Mouse (Mus musculus): ENCODE measurements around the gene Tssk6.
"Not testable (repeated sequence)": the region's sequence is repeated elsewhere in the genome, so short reads cannot be mapped to it uniquely, and the experiment has no call there.

The Tssk6 gene

DNA sequence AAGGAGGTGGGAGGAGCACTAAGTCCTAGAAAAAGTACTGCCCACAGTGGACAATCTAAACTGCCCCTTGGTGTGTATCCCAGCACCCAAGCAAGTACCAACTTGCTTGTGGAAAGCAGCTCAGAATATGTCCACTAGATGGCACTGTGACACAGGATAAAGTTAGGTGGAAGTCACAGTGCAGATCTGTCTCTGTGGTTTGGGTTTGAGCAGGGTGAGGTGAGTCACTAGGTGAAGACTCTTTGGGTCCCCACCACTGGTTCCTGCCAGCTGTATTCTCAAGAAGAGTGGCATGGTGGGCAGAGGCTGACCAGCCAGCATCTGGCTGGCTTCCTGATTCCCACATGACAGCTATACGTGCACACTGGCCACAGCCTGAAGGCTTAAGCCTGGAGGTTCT lies 17.0 kb downstream of the Tssk6 start:
- peak; percentile 79 for DNase-seq (ENCODE audit: low spot score)

DNA sequence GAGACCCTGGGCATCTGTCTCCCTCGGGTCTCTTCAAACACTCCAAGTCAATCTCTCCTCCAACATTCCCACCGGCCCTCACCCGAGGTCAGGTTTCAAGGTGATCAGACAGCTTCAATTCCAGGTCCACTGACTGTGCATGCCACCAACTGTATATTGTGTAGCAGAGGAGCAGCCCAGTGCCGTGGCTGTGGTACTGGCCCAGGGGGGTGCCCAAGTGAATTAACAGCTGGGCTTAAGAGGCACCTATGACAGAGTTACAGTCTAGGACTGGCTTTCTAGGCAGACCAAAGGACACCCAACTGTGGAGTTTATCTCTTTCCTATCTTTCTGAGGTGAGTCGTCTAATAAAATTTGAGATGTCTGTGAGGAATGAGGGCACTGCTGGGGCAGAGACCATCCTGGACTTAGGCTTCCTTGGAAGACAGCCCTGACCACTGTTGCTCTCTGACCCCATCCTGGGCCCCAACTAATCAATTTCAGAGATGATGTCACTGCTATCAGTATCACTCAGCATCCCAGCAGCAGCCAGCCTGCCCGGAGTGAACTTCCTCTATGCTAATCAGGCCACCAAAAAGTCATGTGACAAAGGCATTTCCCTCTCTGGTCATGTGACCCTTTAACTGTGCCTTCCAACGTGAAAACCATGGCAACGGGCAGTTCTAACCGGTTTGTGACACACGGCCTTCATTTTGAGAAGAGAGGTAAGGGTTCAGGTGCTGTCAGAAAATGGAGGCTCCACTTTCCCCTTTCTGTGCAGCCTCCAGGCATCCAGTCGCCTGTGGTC lies 18.1 kb downstream of the Tssk6 start:
- DNase-seq (ENCODE audit: low spot score), result peak; percentile 82

DNA sequence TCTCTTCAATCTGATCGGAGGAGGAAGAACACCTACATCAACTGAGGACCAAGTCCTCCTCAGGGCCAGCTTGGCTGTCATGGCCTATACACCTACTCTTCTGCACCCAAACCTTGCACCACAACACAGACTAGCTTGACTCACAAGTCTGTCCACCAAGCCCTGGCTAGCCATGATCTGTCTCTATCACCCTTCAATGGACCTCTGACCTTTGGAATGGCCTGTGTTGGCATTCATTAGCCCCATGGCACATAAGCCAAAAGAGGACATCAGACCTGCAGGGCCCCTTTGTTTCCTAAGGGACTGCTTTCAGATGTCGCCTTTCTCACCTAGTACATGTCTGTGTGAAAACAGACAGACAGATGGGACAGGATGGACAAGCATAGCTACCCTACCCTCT lies 19.2 kb downstream of the Tssk6 start:
- no peak for DNase-seq (ENCODE audit: low spot score)

DNA sequence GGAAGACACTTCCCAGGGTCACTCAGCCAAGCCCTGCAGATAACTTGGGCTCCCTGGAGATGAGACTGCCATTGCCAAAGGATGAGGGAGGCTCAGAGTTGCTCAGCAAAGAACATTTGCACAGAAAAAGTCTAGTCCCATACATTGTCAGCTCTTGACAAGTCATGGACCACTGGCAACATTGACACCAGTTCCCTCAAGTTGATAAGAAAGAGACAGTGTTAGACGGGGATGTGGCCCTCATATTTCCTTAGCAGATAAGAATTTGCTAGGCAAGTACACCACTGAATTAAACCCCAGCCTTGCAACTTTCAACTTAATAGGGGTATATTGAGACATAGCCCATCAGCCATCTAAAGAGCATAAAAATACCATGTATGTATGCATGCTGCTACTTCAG lies 22.0 kb downstream of the Tssk6 start:
- no peak for DNase-seq (ENCODE audit: low spot score)

DNA sequence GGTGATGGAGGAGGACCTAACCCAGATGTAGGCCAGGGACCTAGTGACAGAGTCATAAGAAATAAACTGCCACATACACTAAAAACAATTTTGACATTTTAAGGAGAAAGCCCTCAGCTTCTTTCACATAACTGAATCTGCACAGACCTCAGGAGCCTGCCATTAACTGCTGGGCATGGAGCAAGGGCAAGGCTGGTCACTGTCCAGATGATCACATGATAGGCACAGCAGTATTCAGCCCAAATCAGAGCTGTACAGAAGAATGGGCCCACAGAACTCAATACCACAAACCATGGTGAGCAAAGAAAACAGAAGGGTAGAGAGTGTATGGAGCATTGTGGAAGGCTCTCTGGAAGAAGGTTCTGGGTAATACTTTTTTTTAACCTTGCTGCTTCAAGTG lies 24.9 kb downstream of the Tssk6 start:
- DNase-seq (ENCODE audit: low spot score), result no peak

DNA sequence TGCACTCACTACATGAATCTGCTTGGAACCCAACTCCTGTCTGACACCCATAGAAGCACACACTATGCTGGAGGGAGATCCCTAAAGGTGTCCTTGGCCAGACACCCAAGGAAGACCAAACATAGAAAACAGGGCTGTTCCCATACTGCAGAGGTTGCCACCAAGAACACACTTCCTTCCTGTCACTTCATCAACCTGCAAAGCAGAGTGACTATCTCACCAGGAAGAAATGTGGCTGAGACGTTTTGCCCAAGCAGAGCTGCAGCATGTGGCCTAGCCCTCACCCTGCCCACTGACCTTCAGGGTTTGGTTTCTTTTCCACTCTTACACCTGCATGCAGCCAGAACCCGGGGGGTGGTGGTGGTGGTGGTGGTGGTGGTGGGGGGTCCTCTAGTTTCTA lies 31.8 kb downstream of the Tssk6 start:
- no peak for DNase-seq (ENCODE audit: low spot score)

DNA sequence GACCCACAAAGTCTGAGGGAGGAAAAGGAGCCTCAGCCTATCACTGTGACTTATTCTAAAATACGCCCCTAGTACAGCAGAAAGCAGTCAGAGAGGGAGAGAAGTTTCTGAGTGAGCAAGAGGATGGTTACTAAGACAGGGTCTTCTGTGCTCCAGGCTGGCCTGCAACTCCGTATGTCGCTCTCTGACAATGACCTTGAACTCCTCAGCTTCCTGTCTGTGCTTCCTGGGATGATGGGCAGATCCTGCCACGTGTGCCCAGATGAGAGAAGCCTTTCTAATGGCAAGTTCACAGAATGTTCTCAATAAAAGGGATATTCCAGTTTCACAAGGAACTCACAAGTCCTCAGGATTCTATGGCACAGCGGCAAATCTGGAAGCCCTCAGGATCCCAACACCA lies 32.6 kb downstream of the Tssk6 start:
- DNase-seq (ENCODE audit: low spot score), result no peak

DNA sequence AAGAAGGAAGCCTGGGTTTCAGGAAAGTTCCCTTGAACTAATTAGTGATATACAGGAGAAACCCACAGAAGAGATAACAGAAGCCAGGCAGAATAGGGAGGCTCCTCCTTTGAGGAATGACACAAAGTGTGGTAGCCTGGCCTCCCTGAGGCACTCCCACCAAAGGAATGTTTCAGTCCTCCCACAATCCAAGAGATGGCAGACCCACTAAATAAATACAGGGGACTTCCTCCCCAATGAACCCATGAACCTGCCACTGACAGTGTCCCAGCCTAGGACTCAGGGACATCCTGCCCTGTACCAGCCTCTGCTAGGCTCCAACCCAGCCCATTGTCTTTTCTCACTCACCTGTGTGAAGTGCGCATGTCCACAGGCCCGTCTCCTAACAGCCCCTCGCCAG lies 33.4 kb downstream of the Tssk6 start:
- DNase-seq (ENCODE audit: low spot score), result no peak

DNA sequence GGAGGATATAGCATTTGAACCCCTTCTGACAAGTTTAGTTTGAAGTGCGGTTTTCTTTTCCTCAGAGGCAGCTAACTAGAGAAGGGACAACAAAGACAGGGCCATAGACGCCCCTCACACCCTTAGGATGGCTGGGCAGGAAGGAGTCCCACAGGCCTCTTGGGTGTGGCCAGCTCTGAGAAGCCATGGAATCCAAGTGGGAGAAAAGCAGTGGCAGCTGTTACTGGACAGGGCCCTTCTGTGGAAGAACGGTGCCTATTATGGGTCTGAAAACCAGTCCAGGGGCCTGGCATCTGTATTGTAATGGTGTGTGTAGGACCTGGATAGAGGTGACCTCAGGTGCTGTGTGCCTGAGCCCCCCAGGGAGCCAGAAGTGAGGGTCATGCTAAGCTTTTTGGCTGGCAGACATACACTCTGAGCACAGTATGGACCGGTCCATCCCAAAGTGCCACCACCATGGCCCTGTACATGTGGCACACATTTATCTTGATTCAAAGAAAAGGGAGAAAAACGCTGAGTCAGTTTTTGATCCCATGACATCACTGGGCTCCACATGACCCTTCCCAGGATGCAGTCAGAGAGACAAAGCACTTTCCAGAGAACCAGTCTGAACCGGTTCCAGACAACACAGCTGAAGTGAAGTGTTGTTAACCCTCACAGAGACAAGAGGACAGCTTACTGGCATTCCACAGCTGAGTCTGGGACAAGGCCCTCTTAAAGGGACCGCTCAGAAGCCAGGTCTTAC lies 34.2 kb downstream of the Tssk6 start:
- peak; percentile 81 for DNase-seq (ENCODE audit: low spot score)

DNA sequence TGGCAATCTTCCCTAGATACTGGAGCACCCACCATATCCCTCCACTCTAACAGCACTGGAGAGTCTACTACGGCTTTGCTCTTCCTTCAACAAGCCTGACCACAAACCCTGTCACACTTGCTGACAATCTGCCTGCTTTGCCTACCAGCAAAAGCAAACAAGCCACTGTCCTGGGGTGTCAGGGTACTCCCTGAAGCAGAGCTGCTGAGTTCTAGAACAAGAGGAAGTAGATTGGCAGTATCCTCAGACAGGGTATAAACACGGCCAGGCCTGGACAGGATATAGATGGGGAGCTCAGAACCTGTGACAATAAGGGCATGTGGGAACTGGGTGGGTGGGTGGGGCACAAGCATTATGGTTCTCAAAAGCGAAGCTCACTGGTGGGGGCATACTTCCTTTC lies 35.5 kb downstream of the Tssk6 start:
- DNase-seq (ENCODE audit: low spot score), result no peak

DNA sequence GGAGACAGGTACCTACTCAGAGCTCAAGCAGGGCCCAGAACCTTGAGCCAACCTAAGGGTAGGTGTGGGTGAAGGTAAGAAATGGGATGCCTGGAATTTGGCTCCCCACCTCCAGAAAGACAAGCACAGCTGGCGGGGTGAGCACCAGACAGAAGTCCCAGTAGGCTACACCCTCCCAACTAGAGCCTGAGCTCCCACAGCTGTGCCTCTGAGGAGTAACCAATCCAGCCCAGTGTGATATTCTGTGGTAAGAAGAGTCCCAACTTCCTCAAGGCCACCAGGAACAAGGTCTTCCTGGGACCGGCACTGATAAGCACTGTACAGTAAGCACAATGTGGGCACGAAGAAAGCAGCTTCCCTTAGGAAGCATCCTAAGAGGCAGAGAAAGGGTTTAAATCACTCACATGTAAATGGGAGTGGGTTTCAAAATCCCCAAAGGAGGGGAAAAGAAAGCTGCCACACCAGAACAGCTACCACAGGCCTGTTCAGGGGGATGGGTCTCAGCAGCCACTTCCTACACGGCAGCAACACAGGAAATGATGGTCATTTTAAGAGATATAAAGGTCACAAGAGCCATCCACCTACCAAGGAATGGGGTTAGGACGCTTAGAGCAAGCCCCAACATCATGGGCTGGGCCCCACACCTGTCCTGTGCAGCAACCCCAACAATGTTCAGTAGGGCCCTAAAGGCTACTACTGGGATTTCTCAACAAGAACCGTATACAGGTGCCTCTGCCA lies 36.4 kb downstream of the Tssk6 start:
- DNase-seq (ENCODE audit: low spot score), result no peak

DNA sequence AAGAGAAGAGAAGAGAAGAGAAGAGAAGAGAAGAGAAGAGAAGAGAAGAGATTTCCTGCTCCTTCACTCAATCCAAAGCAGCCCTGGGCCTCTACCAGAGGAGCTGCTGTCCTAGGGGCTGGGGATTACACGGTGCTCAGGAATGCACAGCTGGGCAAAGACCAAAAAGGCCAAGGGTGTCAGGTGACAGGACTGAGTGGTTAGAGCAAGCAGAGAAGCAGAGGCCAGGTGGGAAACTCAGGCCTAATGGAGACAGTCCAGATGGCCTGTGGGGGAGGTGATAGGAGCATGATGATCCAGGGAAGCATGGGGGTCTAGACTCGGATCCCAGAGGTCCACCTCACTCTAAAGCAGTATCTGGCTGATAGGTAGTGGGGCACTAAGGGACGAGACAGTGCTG lies 37.6 kb downstream of the Tssk6 start:
- peak; percentile 82 for DNase-seq (ENCODE audit: low spot score)

DNA sequence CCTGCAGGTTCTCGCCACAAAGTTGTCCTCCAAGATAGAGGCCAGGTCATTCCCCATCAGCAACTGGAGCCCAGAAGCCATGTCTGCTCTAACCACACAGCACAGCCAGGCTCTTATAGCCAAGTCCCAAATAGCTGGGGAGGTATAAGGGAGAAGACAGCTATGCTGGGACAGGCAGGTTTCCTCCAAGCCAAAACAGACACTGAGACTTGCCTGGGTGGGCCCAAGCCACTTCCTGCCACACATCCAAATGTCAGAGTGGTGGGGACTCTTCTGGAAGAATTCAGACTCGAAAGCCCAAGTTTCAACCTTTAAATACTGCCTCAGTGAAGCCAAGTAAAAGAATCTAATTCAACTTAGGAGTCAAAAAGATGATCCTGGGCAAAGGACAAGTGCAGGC lies 38.4 kb downstream of the Tssk6 start:
- DNase-seq (ENCODE audit: low spot score), result no peak

DNA sequence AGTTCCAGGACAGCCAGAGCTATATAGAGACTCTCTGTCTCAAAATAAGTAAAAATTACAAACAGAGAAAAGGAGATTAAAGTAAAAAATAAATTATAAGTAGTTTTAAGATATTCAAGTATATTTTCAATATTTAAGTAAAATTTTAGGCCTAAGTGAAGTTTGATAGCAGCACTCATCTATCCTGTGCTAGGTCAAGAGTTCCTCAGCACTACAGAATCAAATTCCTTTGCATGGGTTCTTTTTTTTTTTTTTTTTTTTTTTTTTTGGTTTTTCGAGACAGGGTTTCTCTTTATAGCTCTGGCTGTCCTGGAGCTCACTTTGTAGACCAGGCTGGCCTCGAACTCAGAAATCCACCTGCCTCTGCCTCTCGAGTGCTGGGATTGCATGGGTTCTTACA lies 40.5 kb downstream of the Tssk6 start:
- not testable (repeated sequence) for DNase-seq (ENCODE audit: low spot score)

DNA sequence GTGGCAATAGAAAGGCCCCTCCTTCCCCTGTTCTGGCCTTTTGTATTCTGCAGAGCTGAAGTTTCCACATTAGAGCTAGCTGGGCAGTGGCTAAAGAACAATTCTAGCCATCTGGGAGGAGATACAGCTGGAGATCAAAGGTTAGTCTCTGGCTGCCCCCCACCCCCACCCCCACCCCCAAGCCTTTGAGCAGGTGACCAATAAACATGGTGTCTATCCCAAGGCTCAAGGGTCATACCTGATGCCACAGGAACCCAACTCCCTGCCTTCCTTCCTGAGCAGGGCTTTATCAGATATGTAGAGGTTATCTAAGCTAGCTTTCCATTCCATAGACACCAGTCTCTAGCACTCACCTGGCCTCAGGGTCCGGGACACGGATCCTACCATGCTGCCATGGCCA lies 48.3 kb downstream of the Tssk6 start:
- peak; percentile 84 for DNase-seq (ENCODE audit: low spot score)
